Mouse (Mus musculus) right cerebral cortex, postnatal 25 days (tissue): ENCODE data around the gene Phf23.

Experiments
- DNase-seq: peaks from one replicate; pipeline ENCODE4 v3.0.0; 2022

Phf23 gene

DNA sequence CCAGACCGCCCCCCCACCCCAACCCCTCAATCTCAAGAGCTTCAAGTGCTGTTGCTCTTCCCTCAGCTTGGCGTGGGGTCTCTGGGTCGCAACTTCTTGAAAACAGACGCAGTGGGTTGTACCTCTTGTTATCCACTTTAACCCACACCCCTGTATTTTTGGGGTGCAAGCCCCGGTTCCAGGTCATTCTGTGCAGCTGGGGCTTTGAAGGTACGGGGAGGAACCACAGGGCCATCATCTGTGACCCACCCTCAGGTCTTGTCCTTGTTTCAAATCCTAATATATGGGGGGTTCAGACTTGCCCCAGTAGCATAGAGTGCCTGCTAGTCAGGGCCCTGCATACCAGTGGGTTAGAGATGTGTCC is 28.6 kb downstream of the Phf23 start:
- DNase-seq: no peak

DNA sequence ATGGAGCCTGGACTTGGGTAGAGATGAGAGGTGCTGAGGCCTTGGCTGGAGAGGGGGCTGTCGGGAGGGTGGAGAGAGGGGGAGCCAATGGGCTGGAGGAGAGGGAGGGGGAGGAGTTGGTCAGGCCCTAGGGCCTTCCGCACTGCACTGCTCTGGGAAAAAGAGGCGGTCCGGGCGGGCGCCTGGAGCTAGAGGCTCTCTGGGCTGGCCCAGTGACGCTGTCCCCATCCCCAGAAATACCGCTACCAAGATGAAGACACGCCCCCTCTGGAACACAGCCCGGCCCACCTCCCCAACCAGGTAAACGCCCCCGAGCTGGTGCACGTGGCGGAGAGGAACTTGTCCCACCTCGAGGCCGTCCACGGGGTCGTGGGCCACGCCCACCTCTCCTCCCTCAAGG is 31.1 kb downstream of the Phf23 start:
- DNase-seq: no peak

DNA sequence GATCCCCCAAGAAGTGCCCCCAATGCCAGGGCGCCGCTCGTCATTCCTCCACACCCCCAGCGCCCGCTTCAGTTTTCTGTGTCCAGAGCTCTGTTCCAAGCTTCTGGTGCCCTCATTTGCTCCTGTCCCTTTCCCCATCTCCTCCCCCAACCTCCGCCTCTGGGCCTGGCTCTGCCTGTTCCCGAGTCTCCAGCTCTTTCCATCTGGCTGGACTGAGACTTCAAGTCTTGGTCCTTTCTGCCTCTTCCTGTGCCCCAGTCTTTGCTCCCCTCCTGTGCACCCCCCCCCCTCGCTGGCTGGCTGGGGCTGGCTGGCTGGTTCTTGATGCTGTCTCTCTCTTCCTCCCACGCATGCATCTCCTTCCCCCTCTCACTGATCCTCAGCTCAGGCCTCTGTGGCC is 31.8 kb downstream of the Phf23 start:
- DNase-seq: peak; percentile 37

DNA sequence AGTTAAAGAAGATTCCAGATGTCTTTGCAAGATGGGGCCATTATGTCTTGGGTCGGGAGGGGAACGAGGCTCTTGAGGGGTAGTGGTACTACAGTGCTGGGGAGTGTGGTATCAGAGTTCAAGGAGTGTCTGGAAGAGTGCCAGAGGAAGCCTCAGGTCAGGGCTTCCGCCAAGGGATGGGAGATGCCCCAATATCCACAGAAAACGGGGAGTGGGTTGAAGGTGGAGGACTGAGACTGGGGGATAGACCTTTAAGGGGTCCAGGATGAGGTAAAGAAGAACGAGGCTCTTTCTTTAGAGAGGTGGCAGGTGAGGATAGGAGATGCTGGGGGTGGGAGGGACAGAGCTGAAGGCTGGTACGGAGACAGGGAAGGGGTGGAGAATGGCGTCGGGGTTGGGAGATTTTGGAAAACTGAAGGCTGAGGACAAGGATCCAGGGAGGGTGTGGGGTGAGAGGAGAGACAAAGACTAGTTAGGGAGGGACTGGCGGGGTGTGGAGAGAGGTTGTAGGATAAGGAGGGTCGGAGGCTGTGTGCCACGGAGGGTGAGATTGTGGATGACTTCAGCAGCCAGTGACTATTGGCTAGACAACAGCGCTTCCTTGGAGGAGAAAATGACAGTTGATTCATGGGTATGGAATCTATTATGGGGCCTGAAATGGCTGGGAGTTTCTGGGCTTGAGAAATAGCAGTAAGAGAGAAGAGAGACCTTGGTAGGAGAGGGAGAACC is 33.0 kb downstream of the Phf23 start:
- DNase-seq: no peak

DNA sequence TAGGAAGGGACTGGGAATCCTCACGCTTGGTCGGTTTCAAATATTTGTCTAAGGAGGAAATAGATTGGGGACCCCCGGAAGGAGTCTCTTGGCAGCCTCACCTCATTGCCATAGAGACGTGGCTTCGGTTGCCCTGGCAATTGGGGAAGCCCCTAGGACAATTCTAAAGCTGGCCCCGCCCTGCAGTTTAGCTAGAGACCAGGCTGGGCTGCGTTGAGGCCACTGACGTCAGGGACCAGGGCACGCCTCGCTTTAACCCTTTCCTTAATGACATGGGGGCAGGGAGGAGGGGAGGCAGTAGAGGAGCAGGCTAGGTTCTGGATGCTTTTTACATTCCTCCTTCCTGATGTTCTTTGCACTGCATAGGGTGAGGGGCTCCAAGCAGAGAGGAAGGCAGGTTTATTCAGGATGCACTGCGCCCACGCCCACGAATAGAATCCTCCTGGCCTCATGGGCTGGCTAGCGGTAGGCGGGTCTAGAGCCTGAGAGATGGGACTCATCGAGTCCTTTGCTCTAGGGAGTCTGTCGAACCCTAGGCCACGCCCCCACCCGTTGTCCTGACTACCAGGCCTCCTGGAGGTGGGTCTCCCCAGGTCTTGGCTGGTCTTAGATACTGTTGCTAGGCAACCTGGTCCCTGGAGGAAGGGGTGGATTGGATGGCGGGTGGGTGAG is 33.7 kb downstream of the Phf23 start:
- peak; percentile 84 for DNase-seq

DNA sequence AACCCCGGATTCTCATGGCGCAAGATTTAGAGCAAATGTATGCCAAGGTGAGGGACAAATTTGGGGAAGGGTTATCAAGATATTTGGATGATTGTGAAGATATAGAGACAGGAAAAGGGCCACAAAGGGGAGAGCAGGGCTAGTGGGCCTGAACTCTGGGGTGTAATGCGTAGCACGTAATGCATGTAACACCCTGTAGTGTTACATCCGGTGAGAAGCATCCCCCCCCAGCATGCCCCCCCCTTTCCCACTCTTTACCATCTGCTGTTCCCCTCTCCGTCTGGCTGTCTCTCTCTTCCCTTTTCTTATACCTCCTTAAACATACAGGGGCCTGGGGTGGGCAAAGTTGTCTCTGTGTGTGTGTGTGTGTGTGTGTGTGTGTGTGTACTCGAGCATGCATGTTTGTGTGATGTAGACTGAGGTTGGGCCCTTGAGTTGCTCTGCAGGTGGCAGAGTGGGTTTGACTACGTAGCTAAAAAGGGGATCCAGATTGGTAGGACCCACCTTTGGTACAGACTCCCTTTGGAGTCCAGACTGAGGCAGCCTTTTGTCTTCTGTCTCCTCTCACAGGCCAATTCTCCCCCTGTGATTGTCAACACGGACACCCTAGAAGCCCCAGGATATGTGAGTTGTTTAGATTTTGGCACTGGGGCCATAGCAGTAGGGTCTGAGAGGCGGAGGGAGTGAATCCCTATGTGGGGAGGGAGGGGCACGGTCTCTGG is 34.4 kb downstream of the Phf23 start:
- no peak for DNase-seq

DNA sequence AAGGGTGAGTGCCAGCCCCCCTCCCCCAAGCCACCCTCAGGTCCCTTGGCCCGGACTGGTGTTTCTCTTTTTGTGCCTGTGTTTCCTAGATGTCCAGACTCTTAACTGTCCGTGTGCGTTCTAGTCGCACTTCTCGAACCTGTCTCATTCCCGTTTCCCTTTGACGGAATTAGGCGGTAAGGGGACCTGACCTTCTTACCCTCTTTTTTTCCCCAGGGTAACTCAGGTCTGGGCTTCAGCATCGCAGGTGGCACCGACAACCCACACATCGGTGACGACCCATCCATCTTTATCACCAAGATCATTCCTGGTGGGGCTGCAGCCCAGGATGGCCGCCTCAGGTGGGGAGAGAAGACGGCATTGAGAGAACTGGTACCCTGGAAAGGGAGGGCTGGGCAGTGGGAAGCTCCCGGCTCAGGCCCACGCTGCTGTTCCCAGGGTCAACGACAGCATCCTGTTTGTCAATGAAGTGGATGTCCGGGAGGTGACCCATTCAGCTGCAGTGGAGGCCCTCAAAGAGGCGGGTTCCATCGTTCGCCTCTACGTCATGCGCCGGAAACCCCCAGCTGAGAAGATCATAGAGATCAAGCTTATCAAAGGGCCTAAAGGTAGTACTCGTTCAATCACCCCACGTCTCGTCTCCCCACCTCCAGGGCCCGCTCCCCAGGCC is 35.2 kb downstream of the Phf23 start:
- DNase-seq: no peak

DNA sequence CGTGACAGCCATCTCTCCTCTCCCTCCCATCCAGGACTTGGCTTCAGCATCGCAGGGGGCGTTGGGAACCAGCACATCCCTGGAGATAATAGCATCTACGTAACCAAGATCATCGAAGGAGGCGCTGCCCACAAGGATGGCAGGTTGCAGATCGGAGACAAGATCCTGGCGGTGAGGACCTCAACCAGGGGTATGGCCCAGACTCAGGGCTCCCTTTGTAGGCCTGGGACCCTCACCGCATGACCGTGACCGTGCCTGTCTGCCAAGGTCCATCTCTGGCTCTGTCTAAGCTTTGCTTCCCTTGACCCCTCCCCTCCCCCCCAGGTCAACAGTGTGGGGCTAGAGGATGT is 35.7 kb downstream of the Phf23 start:
- DNase-seq: no peak

DNA sequence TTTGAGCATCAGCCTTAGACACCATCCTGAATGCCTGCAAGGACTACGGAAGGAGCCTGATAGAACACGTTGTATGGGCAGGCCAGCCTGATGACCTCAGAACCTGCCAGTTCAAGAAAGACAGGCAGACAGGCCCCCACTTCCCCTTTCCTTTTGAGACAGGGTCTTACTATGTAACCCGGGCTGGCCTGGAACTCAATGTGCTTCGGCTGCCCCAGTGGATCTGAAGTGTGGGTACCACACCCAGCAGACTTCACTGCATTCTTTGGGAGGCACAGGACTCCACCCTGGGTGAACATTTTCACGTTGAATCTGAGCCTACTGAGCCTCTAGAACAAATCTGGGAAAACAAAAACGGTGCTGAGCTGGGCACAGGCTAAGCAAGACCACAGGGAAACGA is 42.6 kb downstream of the Phf23 start:
- DNase-seq: no peak

DNA sequence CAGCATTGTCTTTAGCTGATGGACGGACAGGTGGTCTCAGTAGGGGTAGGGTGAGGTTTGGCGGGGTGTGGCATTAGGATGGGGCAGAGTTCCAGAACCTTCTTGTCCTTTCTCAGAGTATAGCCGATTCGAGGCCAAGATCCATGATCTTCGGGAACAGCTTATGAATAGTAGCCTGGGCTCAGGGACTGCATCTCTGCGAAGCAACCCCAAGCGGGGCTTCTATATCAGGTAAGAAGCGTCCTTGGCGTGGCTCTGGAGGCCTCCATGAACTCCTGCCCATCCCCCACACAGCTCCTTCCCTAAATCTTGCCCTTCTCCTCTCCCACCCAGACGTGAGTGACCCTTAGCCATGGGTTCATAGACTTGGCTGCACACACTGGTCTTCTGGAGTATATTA is 44.1 kb downstream of the Phf23 start:
- DNase-seq: no peak

DNA sequence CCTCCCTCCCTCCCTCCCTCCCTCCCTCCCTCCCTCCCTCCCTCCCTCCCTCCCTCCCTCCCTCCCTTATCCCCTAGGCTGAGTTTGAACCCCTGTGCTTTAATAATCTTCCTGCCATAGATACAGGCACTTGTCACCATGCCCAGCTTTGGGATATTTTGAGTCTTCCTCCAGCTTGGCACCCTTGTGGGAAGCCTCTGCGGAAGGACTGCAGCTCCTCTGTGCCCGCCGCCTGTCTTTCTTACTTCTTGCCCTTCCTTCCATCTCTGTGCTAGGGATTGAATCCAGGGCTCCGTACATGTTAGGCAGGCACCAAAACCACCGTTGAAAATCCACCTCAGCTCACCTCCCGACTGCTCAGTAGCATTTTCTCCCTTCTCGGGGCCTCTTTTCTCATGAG is 44.6 kb downstream of the Phf23 start:
- DNase-seq: no peak

DNA sequence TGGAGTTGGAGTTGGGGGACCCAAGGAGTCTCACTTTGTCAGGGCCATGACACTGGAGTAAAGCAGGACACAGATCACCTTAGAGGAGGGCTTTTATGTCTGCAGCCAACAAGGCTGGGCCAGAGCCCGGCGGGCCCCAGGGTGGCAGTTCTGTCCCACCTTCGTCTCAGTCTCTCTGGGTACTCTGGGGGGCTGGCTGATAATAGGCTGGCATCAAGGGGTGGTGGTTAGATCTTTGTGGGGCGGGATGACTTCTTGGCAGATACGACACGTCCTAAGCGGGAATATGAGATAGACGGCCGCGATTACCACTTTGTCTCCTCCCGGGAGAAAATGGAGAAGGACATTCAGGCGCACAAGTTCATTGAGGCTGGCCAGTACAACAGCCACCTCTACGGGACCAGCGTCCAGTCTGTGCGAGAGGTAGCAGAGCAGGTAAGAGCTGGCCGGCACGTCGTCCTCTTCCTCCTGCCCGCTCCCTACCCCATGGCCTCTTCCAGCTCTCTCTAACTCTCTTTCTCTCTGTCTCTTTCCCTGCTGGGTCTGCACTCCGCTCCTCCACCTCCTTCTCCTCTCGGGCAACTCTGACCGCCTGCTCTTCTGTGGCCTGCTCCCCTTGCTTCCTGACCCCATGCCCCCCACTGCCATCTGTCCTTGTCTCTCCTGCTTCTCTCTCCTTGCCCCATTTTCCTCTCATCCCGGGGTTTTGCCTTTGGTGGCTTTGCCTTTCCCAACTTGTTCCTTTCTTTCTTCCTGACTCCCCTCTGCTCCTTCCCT is 46.9 kb downstream of the Phf23 start:
- no peak for DNase-seq

DNA sequence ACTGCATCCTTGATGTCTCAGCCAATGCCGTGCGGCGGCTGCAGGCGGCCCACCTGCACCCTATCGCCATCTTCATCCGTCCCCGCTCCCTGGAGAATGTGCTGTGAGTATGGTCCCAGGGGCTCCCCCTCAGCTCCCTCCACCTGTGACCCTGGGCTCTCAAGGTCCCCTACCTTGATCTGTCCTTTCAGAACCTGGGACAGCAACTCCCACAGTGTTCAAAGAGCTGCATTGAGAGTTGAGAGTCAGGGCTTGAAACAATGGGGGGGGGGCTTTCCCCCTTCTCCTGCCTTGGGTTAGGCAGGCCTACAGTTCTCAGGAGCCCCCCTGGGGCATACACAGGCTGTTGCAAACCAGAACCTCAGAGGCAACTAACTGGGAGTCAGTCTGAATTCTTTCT is 48.1 kb downstream of the Phf23 start:
- DNase-seq: no peak

DNA sequence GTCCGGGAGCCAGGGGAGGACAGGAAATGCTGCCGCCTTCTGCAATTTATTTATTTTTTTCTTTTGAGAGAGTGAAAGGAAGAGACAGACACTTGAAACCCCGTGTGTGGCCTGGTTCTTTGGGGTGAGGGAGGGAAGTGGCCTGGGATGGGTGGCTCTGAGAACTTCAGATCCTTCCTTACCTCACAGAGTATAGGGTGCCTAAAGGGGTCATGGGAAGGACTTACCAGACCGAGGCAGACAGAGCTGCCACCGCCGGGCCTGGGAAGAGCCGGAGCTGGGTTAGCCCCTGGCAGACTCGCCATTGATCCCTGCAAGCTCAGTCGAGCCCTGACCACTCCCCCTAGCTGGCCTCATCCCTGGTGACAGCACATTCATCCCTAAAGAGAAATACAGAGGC is 49.9 kb downstream of the Phf23 start:
- DNase-seq: no peak

DNA sequence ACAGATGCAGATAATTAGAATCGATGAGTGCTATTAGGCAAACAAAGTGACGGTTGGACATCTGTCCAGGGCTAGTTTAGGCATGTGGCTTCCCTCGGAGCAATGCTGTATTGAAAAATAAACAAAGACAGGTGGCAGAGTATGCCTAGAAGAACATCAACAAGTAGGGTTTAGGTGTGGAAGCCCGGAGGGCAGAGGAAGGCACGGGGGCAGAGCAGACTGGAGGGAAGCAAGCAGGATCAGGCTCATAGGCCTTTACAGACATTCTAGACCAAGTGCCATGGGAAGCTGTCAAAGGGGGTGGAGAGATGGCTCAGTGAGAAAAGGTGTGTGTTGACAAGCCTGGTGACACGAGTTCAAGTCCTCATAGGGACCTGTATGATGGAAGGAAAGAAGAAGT is 53.8 kb downstream of the Phf23 start:
- no peak for DNase-seq
